Comparison of ENCODE assay signal across 8 mouse cellular contexts in the genomic region with DNA sequence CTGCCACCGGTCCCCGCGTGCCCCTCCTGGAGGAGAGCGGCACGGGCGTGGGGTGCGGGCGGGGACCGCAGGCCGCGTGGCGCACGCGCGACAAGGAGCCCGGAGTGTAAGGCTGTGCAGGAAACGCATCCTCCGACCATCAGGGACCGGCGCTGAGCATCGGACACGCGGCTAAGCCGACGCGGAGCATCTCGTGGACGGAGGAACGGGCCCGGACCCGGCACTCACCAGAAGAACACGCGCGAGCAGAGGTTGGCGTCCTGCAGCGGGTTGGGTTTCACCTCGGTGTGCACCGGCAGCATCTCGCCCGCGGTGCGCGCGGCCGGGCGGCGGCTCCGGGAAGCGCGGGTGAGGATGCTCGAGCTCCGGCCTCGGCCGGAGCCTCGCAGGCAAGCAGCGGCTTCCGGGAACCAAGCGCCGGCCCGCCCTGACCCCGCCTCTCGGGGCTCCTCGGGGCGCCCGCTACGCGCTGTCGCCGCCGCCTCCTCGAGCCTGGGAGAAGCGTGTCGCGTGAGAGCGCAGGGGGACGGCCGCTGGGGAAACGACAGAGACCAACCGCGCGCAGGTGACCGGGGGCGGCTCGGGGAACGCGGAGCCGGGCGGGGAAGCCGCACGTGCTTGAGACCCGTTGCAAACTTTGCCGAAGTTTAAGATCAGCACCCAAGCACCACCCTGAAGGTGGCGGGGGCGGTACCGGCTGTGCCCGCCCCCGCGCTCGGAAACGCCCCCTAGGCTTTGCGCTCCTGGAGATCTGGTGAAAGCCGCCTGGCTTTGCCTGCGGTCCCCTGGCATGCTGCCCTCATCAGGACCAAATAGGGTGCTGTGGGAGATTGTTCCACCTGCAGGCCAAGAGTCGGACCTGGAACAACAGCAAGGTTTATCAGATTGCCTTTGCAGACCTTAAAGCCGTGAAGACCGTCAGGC. TPM values are rescaled to one million over a fixed set of nuclear protein-coding genes. Genes with fewer than 3 reads are reported as not detected.
DNase-seq lines count a peak whose midpoint lies in the region; ATAC-seq and TF ChIP-seq lines count a peak whose summit lies in the region.

A gene (minus strand): TSS at position 412 of the 924 bp plus-strand sequence.

- no peaks in the 10 kb centered on the region for H3K9me3 ChIP-seq in E14TG2a.4 (ENCODE audit: low read length)
- no peaks in the 10 kb centered on the region for H3K9me3 ChIP-seq in forebrain, embryonic 12.5 days
- H3K9me3 ChIP-seq in heart, postnatal 0 days (replicated peaks; ENCODE audit: control insufficient read depth, low read length): no peaks in the 10 kb centered on the region
- H3K9me3 ChIP-seq in liver, postnatal 0 days (ENCODE audit: low read length): no peaks in the 10 kb centered on the region
- no peaks in the 10 kb centered on the region for H3K9me3 ChIP-seq in neural tube, embryonic 13.5 days

- H3K27ac ChIP-seq in forebrain, embryonic 12.5 days: no peak within 1 kb of the TSS
- H3K27ac ChIP-seq in heart, postnatal 0 days (ENCODE audit: low read depth): no peak within 1 kb of the TSS; the same call in 1 of the 2 replicates
- H3K27ac ChIP-seq in liver, postnatal 0 days (ENCODE audit: low read depth): peak within 1 kb of the TSS; percentile 59
- peak within 1 kb of the TSS; percentile 33; the same call in 1 of the 2 replicates for H3K27ac ChIP-seq in neural tube, embryonic 13.5 days (replicated peaks)

- WGBS in forebrain, embryonic 12.5 days: under 1% methylated on average over 106 of the region's 106 CpGs
- WGBS in heart, postnatal 0 days: under 1% methylated on average over 102 of the region's 106 CpGs
- WGBS in liver, postnatal 0 days (ENCODE audit: insufficient replicate concordance): under 1% methylated on average over 91 of the region's 106 CpGs
- under 1% methylated on average over 106 of the region's 106 CpGs for WGBS in neural tube, embryonic 13.5 days

- H3K4me3 ChIP-seq in E14TG2a.4 (replicated peaks; ENCODE audit: low read length): peak within 1 kb of the TSS; percentile 94
- peak within 1 kb of the TSS; percentile 54 for H3K4me3 ChIP-seq in forebrain, embryonic 12.5 days (replicated peaks)
- peak within 1 kb of the TSS; percentile 58 for H3K4me3 ChIP-seq in heart, postnatal 0 days (ENCODE audit: low read depth, low read length)
- H3K4me3 ChIP-seq in liver, postnatal 0 days (ENCODE audit: low read depth, low read length): peak within 1 kb of the TSS; percentile 71
- H3K4me3 ChIP-seq in neural tube, embryonic 13.5 days: peak within 1 kb of the TSS; percentile 72

- H3K4me2 ChIP-seq in forebrain, embryonic 12.5 days: peak within 1 kb of the TSS; percentile 89
- H3K4me2 ChIP-seq in heart, postnatal 0 days (ENCODE audit: low read depth, low read length): peak within 1 kb of the TSS; percentile 92
- H3K4me2 ChIP-seq in liver, postnatal 0 days (ENCODE audit: low read depth, low read length): peak within 1 kb of the TSS; percentile 96
- peak within 1 kb of the TSS; percentile 92 for H3K4me2 ChIP-seq in neural tube, embryonic 13.5 days

- no peak for TF ChIP-seq CTCF in E14TG2a.4 (conservative IDR thresholded peaks at IDR 0.05; ENCODE audit: low read length)
- TF ChIP-seq CTCF in heart, postnatal 0 days (IDR thresholded peaks at IDR 0.05; ENCODE audit: low read depth): peak; percentile 16; the same call in 1 of the 2 replicates
- TF ChIP-seq CTCF in liver, postnatal 0 days (IDR thresholded peaks at IDR 0.05; ENCODE audit: low read depth): peak; percentile 41

- H3K27me3 ChIP-seq in E14TG2a.4 (ENCODE audit: insufficient read depth, low read length): no peaks in the 10 kb centered on the region
- H3K27me3 ChIP-seq in forebrain, embryonic 12.5 days: peaks cover 64% of the 10 kb centered on the region
- H3K27me3 ChIP-seq in heart, postnatal 0 days (ENCODE audit: control insufficient read depth, insufficient read depth, low read length): peaks cover 14% of the 10 kb centered on the region; the same call in 1 of the 2 replicates
- peaks cover 5% of the 10 kb centered on the region; the same call in 1 of the 2 replicates for H3K27me3 ChIP-seq in liver, postnatal 0 days (ENCODE audit: insufficient read depth, low read length)
- H3K27me3 ChIP-seq in neural tube, embryonic 13.5 days: peaks cover 43% of the 10 kb centered on the region

- H3K9ac ChIP-seq in forebrain, embryonic 12.5 days: peak within 1 kb of the TSS; percentile 46
- H3K9ac ChIP-seq in heart, postnatal 0 days (replicated peaks; ENCODE audit: low read depth, low read length): 0 out of 2 replicates have a peak within 1 kb of the TSS, but pooled peaks have one; percentile 38
- peak within 1 kb of the TSS; percentile 66 for H3K9ac ChIP-seq in liver, postnatal 0 days (replicated peaks)
- peak within 1 kb of the TSS; percentile 76 for H3K9ac ChIP-seq in neural tube, embryonic 13.5 days

- peaks cover 87% of the 10 kb centered on the region for H3K4me1 ChIP-seq in E14TG2a.4 (replicated peaks; ENCODE audit: low read depth, low read length)
- H3K4me1 ChIP-seq in forebrain, embryonic 12.5 days: peaks cover 23% of the 10 kb centered on the region
- peaks cover 8% of the 10 kb centered on the region; the same call in 1 of the 2 replicates for H3K4me1 ChIP-seq in heart, postnatal 0 days (ENCODE audit: control insufficient read depth, insufficient read depth)
- peaks cover 26% of the 10 kb centered on the region for H3K4me1 ChIP-seq in liver, postnatal 0 days (ENCODE audit: insufficient read depth)
- peaks cover 27% of the 10 kb centered on the region for H3K4me1 ChIP-seq in neural tube, embryonic 13.5 days (replicated peaks)

- peaks cover 34% of the 10 kb centered on the region for H3K36me3 ChIP-seq in E14TG2a.4 (ENCODE audit: insufficient read depth, low read length)
- no peaks in the 10 kb centered on the region for H3K36me3 ChIP-seq in forebrain, embryonic 12.5 days (replicated peaks)
- H3K36me3 ChIP-seq in heart, postnatal 0 days (replicated peaks; ENCODE audit: control insufficient read depth, insufficient read depth, low read length): no peaks in the 10 kb centered on the region
- H3K36me3 ChIP-seq in liver, postnatal 0 days (replicated peaks; ENCODE audit: insufficient read depth, low read length): no peaks in the 10 kb centered on the region
- H3K36me3 ChIP-seq in neural tube, embryonic 13.5 days: no peaks in the 10 kb centered on the region

- peak; percentile 64 for DNase-seq in c-Kit-positive CD71-positive TER-119-negative erythroid progenitor cells, embryonic 14.5 days (ENCODE audit: low read depth)
- peak; percentile 55 for DNase-seq in heart, postnatal 0 days (ENCODE audit: low spot score)
- peak; percentile 94 to 96 for DNase-seq in kidney, postnatal 36 days
- peak; percentile 86 for DNase-seq in liver, postnatal 0 days
- DNase-seq in testis, postnatal 10 days (ENCODE audit: low spot score): peak; percentile 69

- no peak for TF ChIP-seq EP300 in heart, postnatal 0 days (IDR thresholded peaks at IDR 0.05; ENCODE audit: low read depth)
- no peak for TF ChIP-seq EP300 in liver, postnatal 0 days (IDR thresholded peaks at IDR 0.05; ENCODE audit: low read depth)

- ATAC-seq in forebrain, embryonic 12.5 days (ENCODE audit: low FRiP score): peak; percentile 77
- peak; percentile 78 for ATAC-seq in heart, postnatal 0 days (ENCODE audit: insufficient read depth, low read depth)
- peak; percentile 85 for ATAC-seq in liver, postnatal 0 days
- peak; percentile 80 for ATAC-seq in neural tube, embryonic 13.5 days (ENCODE audit: low read depth)

RNA-seq across cellular contexts. Expression of the gene that starts here (rescaled TPM):
- polyA plus RNA-seq in forebrain, embryonic 12.5 days (2016; fragmentation: Nextera tagmentation; extraction: Ambion mirVana): 2.1 and 2.4 TPM in 2 replicates
- total RNA-seq in heart, postnatal 0 days (2014; rRNA removed; ENCODE audit: low replicate concordance): 2.0 and 2.6 TPM in 2 replicates
- 0.82 and 0.83 TPM in 2 replicates for polyA plus RNA-seq in heart, postnatal 0 days (2015; fragmentation: Nextera tagmentation; extraction: Ambion mirVana)
- polyA plus RNA-seq in liver, postnatal 0 days (2015; fragmentation: Nextera tagmentation; extraction: Ambion mirVana): 1.1 and 1.2 TPM in 2 replicates
- polyA plus RNA-seq in neural tube, embryonic 13.5 days (2015; fragmentation: Nextera tagmentation; extraction: Ambion mirVana): 4.0 and 4.7 TPM in 2 replicates

Comparison
In these comparisons a context has a peak if more than half of its experiments do, and no peak if none do; other contexts are left out.
1. H3K27ac ChIP-seq: peak in liver, postnatal 0 days (single experiment) and neural tube, embryonic 13.5 days (single experiment); none in forebrain, embryonic 12.5 days (single experiment) and heart, postnatal 0 days (single experiment).
2. Peak in every context shown above with its lines, with median percentiles within 50 percentile points of each other: H3K4me3 ChIP-seq, DNase-seq, ATAC-seq, H3K4me2 ChIP-seq and H3K9ac ChIP-seq.